Mouse (Mus musculus): ENCODE results near the gene Kyat3.

- TF ChIP-seq CTCF (IDR thresholded peaks at IDR 0.05; ENCODE audit: control insufficient read depth, insufficient read depth, insufficient read length) (no peak), MAX (IDR thresholded peaks at IDR 0.05) (no peak), FOSL1 (IDR thresholded peaks at IDR 0.05; ENCODE audit: insufficient read depth, low read length, poor library complexity, severe bottlenecking) (no peak), USF1 (IDR thresholded peaks at IDR 0.05; ENCODE audit: low read depth) (no peak), MYOG (IDR thresholded peaks at IDR 0.05; ENCODE audit: control insufficient read depth, extremely low read depth, insufficient read length) (no peak), MYOD1 (IDR thresholded peaks at IDR 0.05; ENCODE audit: control insufficient read depth, insufficient read length, low read depth) (no peak)
Measured at GRCm38 (mm10) chr3:142743973-142744898, 43.4 kb downstream of the Kyat3 start.
